Mouse (Mus musculus): ENCODE results near the gene Exog. TPM values are rescaled to one million over a fixed set of nuclear protein-coding genes. Genes with fewer than 3 reads are reported as not detected.

Exog gene
- polyA plus RNA-seq, 1 experiment from 2014 or later: 46.2 TPM

DNA sequence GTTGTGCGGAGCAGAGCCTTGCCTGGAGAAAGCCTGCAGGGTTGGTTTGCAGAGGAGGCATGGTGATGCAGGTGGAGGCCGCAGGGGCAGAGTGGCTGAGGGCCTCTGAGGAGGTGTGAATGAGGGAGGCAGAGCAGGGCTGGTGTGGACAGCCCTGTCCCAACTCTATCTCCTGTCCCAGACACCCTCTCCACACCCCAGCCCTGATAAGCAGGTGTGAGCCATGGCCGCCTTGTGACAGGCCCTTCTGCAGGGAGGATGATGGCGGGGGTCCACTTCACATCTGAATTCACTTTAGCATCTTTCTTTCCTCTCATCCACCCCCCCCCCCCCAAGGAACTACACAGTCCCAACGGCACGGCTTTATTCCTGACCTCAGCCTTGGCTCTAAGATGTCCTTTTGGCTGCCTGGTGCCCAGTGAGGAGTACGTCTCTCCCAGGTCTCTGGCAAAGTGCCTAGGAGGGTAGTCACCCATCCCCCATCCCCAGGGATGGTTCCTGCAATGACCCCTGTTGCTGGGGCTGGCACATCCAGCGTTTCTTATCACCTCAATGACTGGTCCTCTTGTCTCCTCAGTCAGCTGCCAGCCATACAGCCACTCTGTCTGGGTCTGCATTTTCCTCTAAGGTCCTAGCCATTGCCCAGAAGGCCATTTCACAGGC is 25.1 kb downstream of the Exog start:
- WGBS: 77% methylated on average over 8 of the region's 8 CpGs

DNA sequence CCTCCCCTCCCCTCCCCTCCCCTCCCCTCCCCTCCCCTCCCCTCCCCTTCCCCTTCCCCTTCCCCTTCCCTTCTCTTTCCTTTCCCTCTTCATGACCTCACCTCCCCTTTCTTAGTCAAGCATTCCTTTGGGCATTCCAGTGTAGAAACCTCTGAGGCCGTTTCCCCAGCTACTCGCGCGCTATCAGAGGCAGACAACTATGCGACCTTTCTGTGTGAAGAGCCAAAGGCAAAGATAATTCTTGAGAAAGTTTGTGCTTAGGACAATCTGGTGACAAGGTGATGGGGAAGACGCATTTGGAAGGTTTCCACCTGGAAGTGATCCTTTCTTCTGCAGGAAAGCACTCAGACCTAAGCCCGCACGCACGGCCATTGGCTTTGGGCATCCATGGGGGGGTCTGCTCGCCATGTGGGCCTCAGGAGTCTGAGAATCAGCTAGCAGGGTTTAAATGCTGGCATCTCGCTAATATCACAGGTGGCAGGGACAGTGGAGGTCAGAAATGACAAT is 27.7 kb downstream of the Exog start:
- Histone ChIP-seq H3K36me3 (ENCODE audit: control insufficient read depth, insufficient read depth, low read length) (no peaks in the 10 kb centered on the region), H3K9ac (ENCODE audit: low read depth, low read length) (no peak overlapping the region), H3K4me2 (replicated peaks; ENCODE audit: low read depth, low read length) (no peak overlapping the region), H3K4me3 (ENCODE audit: low read depth, low read length) (no peak overlapping the region), H3K27me3 (ENCODE audit: control insufficient read depth, insufficient read depth, low read length) (no peaks in the 10 kb centered on the region), H3K27ac (ENCODE audit: low read depth, low read length) (no peak overlapping the region), H3K4me1 (replicated peaks; ENCODE audit: control insufficient read depth, insufficient read depth, low read length) (no peaks in the 10 kb centered on the region), H3K9me3 (ENCODE audit: control insufficient read depth, low read length) (no peaks in the 10 kb centered on the region)
- no peak for DNase-seq (ENCODE audit: low spot score)
- 79% methylated on average over 11 of the region's 11 CpGs for WGBS
- no peak for ATAC-seq (ENCODE audit: low FRiP score)

More for the DNA sequence above, 25.1 kb downstream of the Exog start:
- Histone ChIP-seq H3K4me3 (ENCODE audit: low read depth, low read length) (no peak overlapping the region), H3K9me3 (ENCODE audit: control insufficient read depth, low read length) (no peaks in the 10 kb centered on the region), H3K36me3 (ENCODE audit: control insufficient read depth, insufficient read depth, low read length) (no peaks in the 10 kb centered on the region), H3K9ac (ENCODE audit: low read depth, low read length) (no peak overlapping the region), H3K27me3 (ENCODE audit: control insufficient read depth, insufficient read depth, low read length) (no peaks in the 10 kb centered on the region), H3K4me1 (replicated peaks; ENCODE audit: control insufficient read depth, insufficient read depth, low read length) (no peaks in the 10 kb centered on the region), H3K27ac (ENCODE audit: low read depth, low read length) (no peak overlapping the region), H3K4me2 (replicated peaks; ENCODE audit: low read depth, low read length) (no peak overlapping the region)
- ATAC-seq (ENCODE audit: low FRiP score) (no peak), DNase-seq (ENCODE audit: low spot score) (no peak)

DNA sequence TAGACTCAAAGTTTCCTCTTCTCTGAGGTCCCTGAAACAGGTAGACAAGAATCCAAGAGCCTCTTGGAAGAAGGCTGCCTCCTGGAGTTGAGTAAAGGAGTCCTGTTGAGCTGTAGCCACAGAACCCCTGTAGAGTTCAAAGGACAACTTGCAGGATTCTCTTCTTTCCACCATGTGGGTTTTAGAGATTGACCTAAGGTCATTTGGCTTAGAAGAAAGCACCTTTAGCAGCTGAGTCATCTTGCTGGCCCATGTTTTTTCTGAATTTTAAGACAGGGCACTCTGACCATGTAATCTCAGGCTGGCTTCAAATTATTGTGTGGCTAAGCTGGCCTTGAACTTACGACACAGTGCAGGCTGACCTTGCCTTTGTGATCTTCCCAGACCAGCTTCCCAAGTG is 28.3 kb downstream of the Exog start:
- no peak overlapping the region for H3K4me3 ChIP-seq (ENCODE audit: low read depth, low read length)
- DNase-seq (ENCODE audit: low spot score) (no peak), ATAC-seq (ENCODE audit: low FRiP score) (no peak)
- 91% methylated on average over 1 of the region's 1 CpGs for WGBS
- H3K27ac ChIP-seq (ENCODE audit: low read depth, low read length): no peak overlapping the region
- H3K27me3 ChIP-seq (ENCODE audit: control insufficient read depth, insufficient read depth, low read length): no peaks in the 10 kb centered on the region
- H3K4me2 ChIP-seq (replicated peaks; ENCODE audit: low read depth, low read length): no peak overlapping the region
- H3K9me3 ChIP-seq (ENCODE audit: control insufficient read depth, low read length): no peaks in the 10 kb centered on the region
- H3K36me3 ChIP-seq (ENCODE audit: control insufficient read depth, insufficient read depth, low read length): no peaks in the 10 kb centered on the region
- H3K9ac ChIP-seq (ENCODE audit: low read depth, low read length): no peak overlapping the region
- H3K4me1 ChIP-seq (replicated peaks; ENCODE audit: control insufficient read depth, insufficient read depth, low read length): no peaks in the 10 kb centered on the region

DNA sequence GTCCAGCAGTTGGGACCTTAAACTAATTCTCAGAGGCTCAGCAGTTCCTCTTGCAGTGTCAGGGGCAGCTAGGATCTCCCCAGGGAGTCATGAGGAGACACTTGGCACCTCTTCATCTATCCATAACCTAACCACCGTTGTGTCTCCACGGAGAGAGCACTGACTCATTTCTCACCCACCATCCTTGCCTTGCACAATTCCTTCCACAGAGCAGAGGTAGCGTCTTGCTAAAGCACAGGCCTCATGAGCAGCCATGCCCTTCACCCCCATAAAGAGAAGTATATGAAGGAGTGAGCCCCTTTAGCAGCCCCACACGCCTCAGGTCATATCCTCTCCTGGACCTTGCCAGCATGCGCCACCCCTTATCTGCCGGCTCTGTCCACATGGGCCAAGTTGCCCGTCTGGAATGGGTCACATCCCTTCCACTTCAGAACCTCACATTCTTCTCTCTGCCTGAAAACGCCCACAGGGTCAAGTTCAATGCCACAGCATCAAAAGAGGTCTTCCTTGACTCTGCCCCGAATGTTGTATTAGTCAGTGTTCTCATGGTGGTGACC is 28.9 kb downstream of the Exog start:
- WGBS: 87% methylated on average over 9 of the region's 9 CpGs
- Histone ChIP-seq H3K36me3 (ENCODE audit: control insufficient read depth, insufficient read depth, low read length) (no peaks in the 10 kb centered on the region), H3K27me3 (ENCODE audit: control insufficient read depth, insufficient read depth, low read length) (no peaks in the 10 kb centered on the region), H3K4me3 (ENCODE audit: low read depth, low read length) (no peak overlapping the region), H3K9ac (ENCODE audit: low read depth, low read length) (no peak overlapping the region), H3K27ac (ENCODE audit: low read depth, low read length) (no peak overlapping the region), H3K9me3 (ENCODE audit: control insufficient read depth, low read length) (no peaks in the 10 kb centered on the region), H3K4me1 (replicated peaks; ENCODE audit: control insufficient read depth, insufficient read depth, low read length) (no peaks in the 10 kb centered on the region), H3K4me2 (replicated peaks; ENCODE audit: low read depth, low read length) (no peak overlapping the region)
- ATAC-seq (ENCODE audit: low FRiP score) (no peak), DNase-seq (ENCODE audit: low spot score) (no peak)

DNA sequence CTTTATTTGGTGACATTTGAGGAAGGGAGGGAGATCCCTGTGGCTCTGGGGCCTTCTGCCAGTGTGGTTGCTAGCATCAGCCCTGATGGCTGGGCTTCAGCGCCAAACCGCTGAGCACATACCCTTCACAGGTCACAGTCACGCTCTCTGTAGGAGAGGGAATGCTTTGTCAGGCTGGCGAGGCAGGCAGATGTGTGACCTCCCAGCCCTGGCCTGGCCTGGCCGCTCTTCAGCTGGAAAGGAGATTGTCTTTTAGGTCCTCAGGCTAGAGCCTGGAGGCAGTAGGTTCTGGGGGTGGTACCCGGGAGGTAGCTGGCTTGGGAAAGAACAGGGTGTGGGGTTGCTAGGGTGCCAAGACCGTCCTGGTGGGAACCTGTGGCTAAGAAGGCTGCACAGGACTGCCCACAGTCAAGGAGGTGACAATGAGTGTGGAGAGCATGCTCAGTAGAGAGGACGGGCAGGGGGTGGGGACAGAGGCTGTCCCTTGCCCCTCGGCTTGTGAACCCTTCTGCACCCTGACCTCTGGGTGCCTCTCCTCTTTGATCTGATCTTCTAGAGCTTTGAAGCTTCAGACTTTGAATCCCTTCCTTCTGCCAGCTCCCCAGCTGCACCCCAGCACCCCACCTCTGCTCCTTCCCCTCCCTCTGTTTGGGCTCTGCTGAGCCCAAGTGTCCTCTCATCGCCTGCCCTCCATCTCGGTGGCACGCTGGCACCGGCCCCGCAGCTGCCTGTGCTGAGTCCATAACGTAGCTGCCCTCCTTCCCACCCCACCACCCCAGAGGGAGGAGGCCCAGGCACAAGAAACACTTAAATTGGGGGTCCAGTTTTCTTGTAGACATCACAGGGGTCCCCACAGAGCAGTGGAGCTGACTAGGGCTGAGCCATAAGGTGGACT is 30.2 kb downstream of the Exog start:
- no peak for ATAC-seq (ENCODE audit: low FRiP score)
- no peak overlapping the region for H3K27ac ChIP-seq (ENCODE audit: low read depth, low read length)

DNA sequence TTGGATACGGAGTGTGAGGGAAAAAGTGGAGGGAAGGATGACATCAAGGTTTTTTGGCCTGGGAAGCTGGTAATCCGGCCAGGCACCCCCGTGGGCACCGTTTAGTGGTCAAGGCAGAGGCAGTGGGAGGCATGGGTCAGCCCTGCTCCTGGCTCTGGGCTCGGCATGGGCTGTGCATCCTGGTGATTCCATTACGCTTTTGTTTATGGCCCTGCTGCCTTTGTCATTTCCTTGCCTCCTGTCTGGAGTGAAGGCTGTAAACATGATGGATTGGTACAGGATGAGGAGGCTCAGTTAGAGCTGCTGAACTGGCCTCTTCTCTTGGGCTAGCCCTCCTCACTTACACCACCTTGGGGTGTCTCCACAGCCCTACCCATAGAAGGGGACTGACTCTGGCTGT is 33.0 kb downstream of the Exog start:
- Histone ChIP-seq H3K4me1 (replicated peaks; ENCODE audit: control insufficient read depth, insufficient read depth, low read length) (no peaks in the 10 kb centered on the region), H3K9ac (ENCODE audit: low read depth, low read length) (no peak overlapping the region), H3K27me3 (ENCODE audit: control insufficient read depth, insufficient read depth, low read length) (no peaks in the 10 kb centered on the region), H3K27ac (ENCODE audit: low read depth, low read length) (no peak overlapping the region), H3K36me3 (ENCODE audit: control insufficient read depth, insufficient read depth, low read length) (no peaks in the 10 kb centered on the region), H3K4me3 (ENCODE audit: low read depth, low read length) (no peak overlapping the region), H3K9me3 (ENCODE audit: control insufficient read depth, low read length) (no peaks in the 10 kb centered on the region), H3K4me2 (replicated peaks; ENCODE audit: low read depth, low read length) (no peak overlapping the region)
- 44% methylated on average over 6 of the region's 6 CpGs for WGBS
- no peak for DNase-seq (ENCODE audit: low spot score)
- no peak for ATAC-seq (ENCODE audit: low FRiP score)

More for the DNA sequence above, 30.2 kb downstream of the Exog start:
- no peaks in the 10 kb centered on the region for H3K9me3 ChIP-seq (ENCODE audit: control insufficient read depth, low read length)
- no peak overlapping the region for H3K4me2 ChIP-seq (replicated peaks; ENCODE audit: low read depth, low read length)
- no peak overlapping the region for H3K4me3 ChIP-seq (ENCODE audit: low read depth, low read length)
- 61% methylated on average over 15 of the region's 15 CpGs for WGBS
- no peaks in the 10 kb centered on the region for H3K36me3 ChIP-seq (ENCODE audit: control insufficient read depth, insufficient read depth, low read length)
- no peaks in the 10 kb centered on the region for H3K27me3 ChIP-seq (ENCODE audit: control insufficient read depth, insufficient read depth, low read length)
- no peaks in the 10 kb centered on the region for H3K4me1 ChIP-seq (replicated peaks; ENCODE audit: control insufficient read depth, insufficient read depth, low read length)
- no peak overlapping the region for H3K9ac ChIP-seq (ENCODE audit: low read depth, low read length)
- no peak for DNase-seq (ENCODE audit: low spot score)

DNA sequence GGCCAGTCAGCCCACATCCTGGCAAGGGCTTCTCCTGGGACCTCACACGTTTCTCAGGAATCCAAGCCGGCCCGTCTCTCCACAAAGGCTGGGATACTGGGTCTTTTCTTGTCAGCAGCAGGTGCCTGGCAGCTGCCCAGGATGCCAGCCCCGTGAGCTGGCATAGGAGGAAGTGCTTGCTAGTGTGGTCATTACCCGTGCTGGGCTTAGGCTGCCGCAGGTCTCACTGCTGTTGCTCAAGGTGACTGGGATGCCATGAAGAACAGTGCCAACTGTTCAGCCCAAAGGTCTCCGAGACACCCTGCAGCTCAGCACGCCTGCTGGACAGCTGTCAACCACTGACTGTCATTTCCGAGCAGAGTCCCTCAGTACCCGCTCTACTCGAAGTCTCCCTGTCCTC is 33.6 kb downstream of the Exog start:
- DNase-seq (ENCODE audit: low spot score): no peak
- Histone ChIP-seq H3K9ac (ENCODE audit: low read depth, low read length) (no peak overlapping the region), H3K4me2 (replicated peaks; ENCODE audit: low read depth, low read length) (no peak overlapping the region), H3K9me3 (ENCODE audit: control insufficient read depth, low read length) (no peaks in the 10 kb centered on the region), H3K4me3 (ENCODE audit: low read depth, low read length) (no peak overlapping the region), H3K27me3 (ENCODE audit: control insufficient read depth, insufficient read depth, low read length) (no peaks in the 10 kb centered on the region), H3K27ac (ENCODE audit: low read depth, low read length) (no peak overlapping the region), H3K36me3 (ENCODE audit: control insufficient read depth, insufficient read depth, low read length) (no peaks in the 10 kb centered on the region), H3K4me1 (replicated peaks; ENCODE audit: control insufficient read depth, insufficient read depth, low read length) (no peaks in the 10 kb centered on the region)
- ATAC-seq (ENCODE audit: low FRiP score): no peak
- 83% methylated on average over 11 of the region's 11 CpGs for WGBS

DNA sequence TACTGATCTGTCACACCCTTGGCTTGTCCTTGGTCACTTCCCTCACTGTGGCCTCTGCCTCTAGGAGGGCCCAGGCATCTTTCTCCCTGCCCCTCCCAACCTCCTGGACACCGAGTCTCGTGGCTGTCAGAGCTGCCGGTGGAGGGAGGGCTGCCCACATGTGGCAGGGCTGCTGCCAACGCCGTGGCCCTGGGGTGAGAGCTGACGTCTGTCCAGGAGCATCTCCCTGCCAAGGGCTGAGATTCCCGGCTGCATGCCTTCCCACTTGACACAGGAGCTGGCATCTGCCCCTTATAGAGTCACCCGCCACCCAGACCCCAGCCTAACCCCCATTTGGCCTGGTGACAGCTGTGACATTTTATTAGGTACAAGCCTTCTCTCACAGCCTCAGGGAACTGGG is 34.6 kb downstream of the Exog start:
- Histone ChIP-seq H3K27ac (ENCODE audit: low read depth, low read length) (no peak overlapping the region), H3K27me3 (ENCODE audit: control insufficient read depth, insufficient read depth, low read length) (no peaks in the 10 kb centered on the region), H3K9me3 (ENCODE audit: control insufficient read depth, low read length) (no peaks in the 10 kb centered on the region), H3K36me3 (ENCODE audit: control insufficient read depth, insufficient read depth, low read length) (no peaks in the 10 kb centered on the region), H3K4me3 (ENCODE audit: low read depth, low read length) (no peak overlapping the region), H3K4me2 (replicated peaks; ENCODE audit: low read depth, low read length) (no peak overlapping the region), H3K9ac (ENCODE audit: low read depth, low read length) (no peak overlapping the region), H3K4me1 (replicated peaks; ENCODE audit: control insufficient read depth, insufficient read depth, low read length) (no peaks in the 10 kb centered on the region)
- WGBS: 64% methylated on average over 8 of the region's 8 CpGs
- no peak for ATAC-seq (ENCODE audit: low FRiP score)
- no peak for DNase-seq (ENCODE audit: low spot score)
